Comparison of ENCODE assay signal across 9 mouse cellular contexts in genomic region chr1:182517677-182518011, GRCm38 (mm10). TPM values are rescaled to one million over a fixed set of nuclear protein-coding genes. Genes with fewer than 3 reads are reported as not detected.
DNase-seq lines count a peak whose midpoint lies in the region; ATAC-seq and TF ChIP-seq lines count a peak whose summit lies in the region.
"Had no signal": no experiment of that assay in that cellular context is flagged by ENCODE, and none has a peak within 500 bp of the region (broad histone marks: within the 10 kb centered on the region; RNA-seq: fewer than 3 reads in every experiment).

No protein-coding gene starts in this region.

- peak overlapping the region; percentile 72 for H3K4me2 ChIP-seq in heart, embryonic 14.5 days (ENCODE audit: low read length)
- H3K4me2 ChIP-seq in forebrain, postnatal 0 days (ENCODE audit: low read depth), result peak overlapping the region; percentile 88

- intact Hi-C loops in heart, postnatal 14 days (cut with DNase I), result loop anchor here (1.0 to 2.0 kb wide), 2 partner anchors 21 to 28 kb away; no protein-coding TSS in a partner anchor

- H3K4me3 ChIP-seq in heart, embryonic 14.5 days (ENCODE audit: control insufficient read depth in 1 of 2, insufficient read depth in 1 of 2, low read depth in 1 of 2, low read length in 2 of 2), result peak overlapping the region; percentile 63 to 71
- H3K4me3 ChIP-seq in ES-Bruce4 (ENCODE audit: low read depth, low read length), result peak overlapping the region; percentile 81
- peak overlapping the region; percentile 69 for H3K4me3 ChIP-seq in forebrain, postnatal 0 days (ENCODE audit: low read depth, low read length)
- H3K4me3 ChIP-seq in macrophage (ENCODE audit: inconsistent target), result peak overlapping the region; percentile 23; the same call in 1 of the 2 replicates

- peaks cover 4% of the 10 kb centered on the region for H3K36me3 ChIP-seq in heart, embryonic 14.5 days (ENCODE audit: control insufficient read depth, insufficient read depth, low read length)
- H3K36me3 ChIP-seq in ES-Bruce4 (ENCODE audit: control insufficient read depth, insufficient read depth, low read length, poor library complexity, severe bottlenecking), result no peaks in the 10 kb centered on the region
- no peaks in the 10 kb centered on the region; the same call in 1 of the 2 replicates for H3K36me3 ChIP-seq in forebrain, postnatal 0 days (ENCODE audit: insufficient read depth)
- H3K36me3 ChIP-seq in macrophage (ENCODE audit: inconsistent target), result no peaks in the 10 kb centered on the region

- peaks cover 44% of the 10 kb centered on the region for H3K79me2 ChIP-seq in macrophage (ENCODE audit: inconsistent target)

- H3K27me3 ChIP-seq in heart, embryonic 14.5 days (ENCODE audit: control insufficient read depth, insufficient read depth, low read length), result no peaks in the 10 kb centered on the region
- no peaks in the 10 kb centered on the region for H3K27me3 ChIP-seq in ES-Bruce4 (ENCODE audit: control insufficient read depth, insufficient read depth, low read length, poor library complexity, severe bottlenecking)
- no peaks in the 10 kb centered on the region for H3K27me3 ChIP-seq in forebrain, postnatal 0 days (ENCODE audit: insufficient read depth, low read length)

- no peak for TF ChIP-seq CTCF in ES-Bruce4 (IDR thresholded peaks at IDR 0.05; ENCODE audit: low read depth, low read length)
- TF ChIP-seq CTCF in forebrain, postnatal 0 days (IDR thresholded peaks at IDR 0.05; ENCODE audit: low read depth), result no peak

- TF ChIP-seq EP300 in ES-Bruce4 (IDR thresholded peaks at IDR 0.05; ENCODE audit: insufficient read depth, low read depth, low read length), result no peak

- no peaks in the 10 kb centered on the region for H3K9me3 ChIP-seq in heart, embryonic 14.5 days (ENCODE audit: control insufficient read depth, low read length)
- H3K9me3 ChIP-seq in ES-Bruce4 (replicated peaks; ENCODE audit: control insufficient read depth, insufficient read depth, low read length, poor library complexity, severe bottlenecking), result no peaks in the 10 kb centered on the region
- no peaks in the 10 kb centered on the region for H3K9me3 ChIP-seq in forebrain, postnatal 0 days (ENCODE audit: low read length)

- peaks cover 35 to 44% of the 10 kb centered on the region in 2 experiments for H3K4me1 ChIP-seq in heart, embryonic 14.5 days (ENCODE audit: control insufficient read depth in 2 of 2, insufficient read depth in 2 of 2, low read length in 2 of 2)
- H3K4me1 ChIP-seq in ES-Bruce4 (ENCODE audit: control insufficient read depth, insufficient read depth, low read length), result peaks cover 2% of the 10 kb centered on the region
- H3K4me1 ChIP-seq in forebrain, postnatal 0 days (ENCODE audit: insufficient read depth), result 0 out of 2 replicates have a peak, but pooled peaks cover 11% of the 10 kb centered on the region

- no peak for TF ChIP-seq POLR2A in ES-Bruce4 (IDR thresholded peaks at IDR 0.05; ENCODE audit: insufficient read depth, low read length)

- peak overlapping the region in 1 of 2 experiments; percentile 79; a peak in 3 of 4 replicates for H3K27ac ChIP-seq in heart, embryonic 14.5 days (replicated peaks in 1 of 2; ENCODE audit: control insufficient read depth in 1 of 2, insufficient read depth in 1 of 2, low read depth in 2 of 2, low read length in 2 of 2)
- H3K27ac ChIP-seq in ES-Bruce4 (ENCODE audit: insufficient read depth, low read length) (no peak overlapping the region), macrophage (peak overlapping the region; percentile 43)
- H3K27ac ChIP-seq in forebrain, postnatal 0 days (ENCODE audit: low read depth, low read length), result peak overlapping the region; percentile 88; the same call in 1 of the 2 replicates

- 1% methylated on average over 10 of the region's 10 CpGs for WGBS in heart, embryonic 14.5 days
- WGBS in forebrain, postnatal 0 days, result 0% methylated on average over 10 of the region's 10 CpGs
- 1% methylated on average over 10 of the region's 10 CpGs for WGBS in macrophage (ENCODE audit: missing documents)

- no peak for ATAC-seq in heart, embryonic 14.5 days (ENCODE audit: insufficient number of reproducible peaks, insufficient read depth, low FRiP score, low read depth)
- no peak for ATAC-seq in forebrain, postnatal 0 days

- DNase-seq in heart, postnatal 14 days, result no peak
- DNase-seq in forebrain, postnatal 0 days, result no peak
- no peak for DNase-seq in urinary bladder, adult 2 months (ENCODE audit: low spot score)
- no peak for DNase-seq in layer of hippocampus, adult 9-10 months (ENCODE audit: low spot score)
- DNase-seq in kidney, adult 9 months, result no peak

- H3K9ac ChIP-seq in heart, embryonic 14.5 days (ENCODE audit: low read length), result peak overlapping the region; percentile 87
- H3K9ac ChIP-seq in ES-Bruce4 (ENCODE audit: low read depth, poor library complexity, severe bottlenecking), result peak overlapping the region; percentile 81
- H3K9ac ChIP-seq in forebrain, postnatal 0 days, result peak overlapping the region; percentile 96

RNA-seq across cellular contexts. Expression of gene Capn2, which starts 0.2 kb away (rescaled TPM):
- polyA plus RNA-seq in heart, embryonic 14.5 days (2014; fragmentation: Nextera tagmentation; extraction: Ambion mirVana), result 71.2 and 76.6 TPM in 2 replicates
- total RNA-seq in heart, postnatal 14 days (2021), result 10 to 100 TPM; 69.8 to 72.5 TPM
- polyA plus RNA-seq in ES-Bruce4 (2011; ENCODE audit: insufficient read depth, insufficient read length, low read depth, missing spikeins) (60.5 and 61.1 TPM in 2 replicates), macrophage (2018) (94.4 to 189 TPM (median 167 TPM) in 3 replicates)
- 73.6 and 76.3 TPM in 2 replicates for total RNA-seq in forebrain, postnatal 0 days (2014; rRNA removed)
- 52.2 and 67.5 TPM in 2 replicates for polyA plus RNA-seq in forebrain, postnatal 0 days (2015; fragmentation: Nextera tagmentation; extraction: Ambion mirVana)
- 100 to 1,000 TPM in 21 of 26 experiments, 10 to 100 TPM in 5; 84.5 to 828 (median 165) TPM for total RNA-seq in macrophage (2018; cell fraction: chromatin; rRNA removed)
- 100 to 1,000 TPM in 25 of 26 experiments, 10 to 100 TPM in 1; 96.0 to 197 (median 120) TPM for total RNA-seq in macrophage (2018; cell fraction: cytosol; rRNA removed)
- total RNA-seq in macrophage (2018; cell fraction: nucleus; rRNA removed), result 100 to 1,000 TPM in 17 of 26 experiments, 10 to 100 TPM in 9; 65.4 to 316 (median 105) TPM
- polyA plus RNA-seq in urinary bladder, adult 2 months (2012; rRNA removed), result 98.2 and 103 TPM in 2 replicates

RNA-seq across cellular contexts. Expression of gene Capn8, which starts 47.2 kb away (rescaled TPM):
- polyA plus RNA-seq in heart, embryonic 14.5 days (2014; fragmentation: Nextera tagmentation; extraction: Ambion mirVana), result not detected in 2 replicates
- not detected for total RNA-seq in heart, postnatal 14 days (2021)
- polyA plus RNA-seq in ES-Bruce4 (2011; ENCODE audit: insufficient read depth, insufficient read length, low read depth, missing spikeins), result 0.24 TPM in 1 of 2 replicates, not detected in the other
- not detected in 2 replicates for total RNA-seq in forebrain, postnatal 0 days (2014; rRNA removed)
- 0.12 TPM in 1 of 2 replicates, not detected in the other for polyA plus RNA-seq in forebrain, postnatal 0 days (2015; fragmentation: Nextera tagmentation; extraction: Ambion mirVana)
- total RNA-seq in macrophage (2018; cell fraction: chromatin; rRNA removed), result not detected
- under 1 TPM in 1 of 26 experiments, not detected in 25; 0.05 TPM for total RNA-seq in macrophage (2018; cell fraction: cytosol; rRNA removed)
- total RNA-seq in macrophage (2018; cell fraction: nucleus; rRNA removed), result under 1 TPM in 1 of 26 experiments, not detected in 25; 0.24 TPM
- not detected in 3 replicates for polyA plus RNA-seq in macrophage (2018)
- polyA plus RNA-seq in urinary bladder, adult 2 months (2012; rRNA removed), result 0.07 and 0.09 TPM in 2 replicates
- total RNA-seq: hematopoietic stem cell, adult 5-6 weeks had no signal

Comparison
In these comparisons a context has a peak if more than half of its experiments do, and no peak if none do; other contexts are left out.
1. H3K4me3 ChIP-seq: peak in every context shown above with its lines; median percentile 81 in ES-Bruce4; 69 in forebrain, postnatal 0 days; 67 in heart, embryonic 14.5 days; 23 in macrophage.